Mouse (Mus musculus): ENCODE measurements around the gene Magi1.

DNA sequence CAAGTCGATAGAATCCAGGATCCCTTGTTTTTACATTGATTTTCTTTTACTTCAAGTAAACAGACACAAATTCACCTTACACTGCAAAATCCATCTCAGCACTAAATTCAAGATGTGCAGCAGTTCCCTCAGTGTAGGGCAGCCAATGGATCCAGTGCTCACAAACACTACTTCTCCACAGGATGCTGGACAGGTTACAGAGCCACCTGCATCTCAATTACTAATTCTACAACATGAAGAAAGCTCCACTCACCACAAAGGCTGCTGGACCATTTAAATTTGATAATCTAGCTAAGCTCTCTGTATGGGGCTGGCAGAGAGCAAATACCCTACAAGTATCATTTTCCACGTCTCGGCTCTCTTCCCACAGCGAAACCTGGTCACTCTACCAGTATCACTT, 445.3 kb downstream of the Magi1 start:
- no peak for TF ChIP-seq POLR2A (IDR thresholded peaks at IDR 0.05; ENCODE audit: control insufficient read depth, extremely low read depth, insufficient read depth, low read length, poor library complexity)
- TF ChIP-seq CTCF (IDR thresholded peaks at IDR 0.05; ENCODE audit: borderline replicate concordance, control insufficient read depth, extremely low read depth, insufficient read depth, low read length, poor library complexity): no peak

All from thymus, adult 2 months (tissue).